Mouse (Mus musculus): Measurements from ENCODE around the gene Tspan31. TPM values are rescaled to one million over a fixed set of nuclear protein-coding genes. Genes with fewer than 3 reads are reported as not detected.
"Not testable (repeated sequence)": the region's sequence is repeated elsewhere in the genome, so short reads cannot be mapped to it uniquely, and the experiment has no call there.

Tspan31 gene
- total RNA-seq, 2 experiments from 2014 or later: 69.3 to 69.4 TPM

- DNase-seq (ENCODE audit: low spot score in 2 of 2): no peak
These were observed 3.5 kb downstream of the Tspan31 start for GRCm38 (mm10) chr10:127066519-127067018.

GRCm38 (mm10) chr10:127065981-127066380 lies 4.1 kb downstream of the Tspan31 start:
- DNase-seq (ENCODE audit: low spot score in 2 of 2): no peak

- no peak for DNase-seq (ENCODE audit: low spot score in 2 of 2)
These were observed 5.9 kb downstream of the Tspan31 start for GRCm38 (mm10) chr10:127063913-127064870.

GRCm38 (mm10) chr10:127063239-127063872 lies 6.7 kb downstream of the Tspan31 start, which contains the start of gene Cdk4:
Gene Cdk4 (plus strand): TSS chr10:127063534.
- peak; percentile 97 to 98 for DNase-seq (ENCODE audit: low spot score in 2 of 2)

GRCm38 (mm10) chr10:127062503-127062902 lies 7.6 kb downstream of the Tspan31 start:
- DNase-seq (ENCODE audit: low spot score in 2 of 2): no peak

- DNase-seq (ENCODE audit: low spot score in 2 of 2): not testable (repeated sequence)
These were observed 8.0 kb downstream of the Tspan31 start for GRCm38 (mm10) chr10:127062101-127062500.

- DNase-seq (ENCODE audit: low spot score in 2 of 2): no peak
These were observed 8.6 kb downstream of the Tspan31 start for GRCm38 (mm10) chr10:127061513-127061912.

- DNase-seq (ENCODE audit: low spot score in 2 of 2): no peak
These were observed 9.0 kb downstream of the Tspan31 start for GRCm38 (mm10) chr10:127061085-127061484.

GRCm38 (mm10) chr10:127059968-127060916 lies 9.8 kb downstream of the Tspan31 start, which contains the start of gene March9:
Gene March9 (minus strand): TSS chr10:127060184.
- peak; percentile 63 to 72 for DNase-seq (ENCODE audit: low spot score in 2 of 2)

- no peak for DNase-seq (ENCODE audit: low spot score in 2 of 2)
These were observed 10.7 kb downstream of the Tspan31 start for GRCm38 (mm10) chr10:127059174-127059967.

- DNase-seq (ENCODE audit: low spot score in 2 of 2): no peak
These were observed 11.4 kb downstream of the Tspan31 start for GRCm38 (mm10) chr10:127058708-127059107.

- DNase-seq (ENCODE audit: low spot score in 2 of 2): peak; percentile 79 to 80
These were observed 11.9 kb downstream of the Tspan31 start for GRCm38 (mm10) chr10:127058161-127058560.

- no peak for DNase-seq (ENCODE audit: low spot score in 2 of 2)
These were observed 13.6 kb downstream of the Tspan31 start for GRCm38 (mm10) chr10:127056490-127056889.

- no peak for DNase-seq (ENCODE audit: low spot score in 2 of 2)
These were observed 14.7 kb downstream of the Tspan31 start for GRCm38 (mm10) chr10:127055406-127055805.

- no peak for DNase-seq (ENCODE audit: low spot score in 2 of 2)
These were observed 15.4 kb downstream of the Tspan31 start for GRCm38 (mm10) chr10:127054646-127055045.

- DNase-seq (ENCODE audit: low spot score in 2 of 2): no peak
These were observed 20.0 kb downstream of the Tspan31 start for GRCm38 (mm10) chr10:127050119-127050474.

- no peak for DNase-seq (ENCODE audit: low spot score in 2 of 2)
These were observed 20.5 kb downstream of the Tspan31 start for GRCm38 (mm10) chr10:127049395-127050118.

GRCm38 (mm10) chr10:127048608-127049394 lies 21.3 kb downstream of the Tspan31 start:
- no peak for DNase-seq (ENCODE audit: low spot score in 2 of 2)
